8 mouse cellular contexts compared by ENCODE assay signal in the genomic region with DNA sequence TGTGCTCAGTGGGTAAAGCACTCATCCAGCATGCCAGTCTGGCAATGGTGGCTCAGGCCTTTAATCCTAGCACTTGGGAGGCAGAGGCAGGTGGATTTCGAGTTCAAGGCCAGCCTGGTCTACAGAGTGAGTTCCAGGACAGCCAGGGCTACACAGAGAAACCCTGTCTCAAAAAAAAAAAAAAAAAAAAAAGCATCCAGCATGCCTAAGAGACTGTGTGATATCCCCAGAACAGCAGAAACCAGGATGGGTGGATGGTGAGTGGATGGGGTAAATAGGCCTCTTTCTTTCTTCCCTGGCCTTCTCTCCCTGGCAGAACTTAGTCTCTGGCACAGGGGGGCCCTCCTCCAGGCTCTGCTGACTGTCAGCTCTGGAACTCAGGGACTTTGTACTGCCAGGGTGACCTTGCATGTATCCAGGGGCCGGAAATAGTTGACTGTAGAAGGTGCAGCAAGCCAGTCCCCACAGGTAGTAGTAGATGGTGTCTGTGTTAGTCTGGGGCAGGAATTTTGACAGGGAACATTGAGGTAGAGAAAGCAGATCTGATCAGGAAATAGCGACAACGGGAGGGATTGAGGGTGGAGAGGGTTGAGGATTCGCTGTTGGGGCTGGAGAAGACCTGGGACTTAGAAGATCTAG. TPM values are rescaled to one million over a fixed set of nuclear protein-coding genes. Genes with fewer than 3 reads are reported as not detected.
DNase-seq lines count a peak whose midpoint lies in the region; ATAC-seq and TF ChIP-seq lines count a peak whose summit lies in the region.

No protein-coding gene starts in this region.

- H3K27me3 ChIP-seq in heart, adult 2 months (ENCODE audit: control insufficient read depth, insufficient read depth, low read length) = no peaks in the 10 kb centered on the region
- H3K27me3 ChIP-seq in heart, postnatal 0 days (ENCODE audit: control insufficient read depth, insufficient read depth, low read length) = no peaks in the 10 kb centered on the region
- no peaks in the 10 kb centered on the region for H3K27me3 ChIP-seq in limb, embryonic 11.5 days (ENCODE audit: control insufficient read depth, insufficient read depth, low read length)
- no peaks in the 10 kb centered on the region for H3K27me3 ChIP-seq in neural tube, embryonic 15.5 days (replicated peaks)

- no peak for TF ChIP-seq EP300 in heart, adult 2 months (IDR thresholded peaks at IDR 0.05; ENCODE audit: insufficient read depth, low read depth, low read length)
- TF ChIP-seq EP300 in heart, postnatal 0 days (IDR thresholded peaks at IDR 0.05; ENCODE audit: low read depth) = no peak

- peak overlapping the region; percentile 95 for H3K9ac ChIP-seq in heart, adult 2 months (ENCODE audit: low read depth, low read length)
- H3K9ac ChIP-seq in heart, postnatal 0 days (replicated peaks; ENCODE audit: low read depth, low read length) = peak overlapping the region; percentile 86
- H3K9ac ChIP-seq in limb, embryonic 11.5 days (ENCODE audit: low read length) = peak overlapping the region; percentile 60
- H3K9ac ChIP-seq in neural tube, embryonic 15.5 days (replicated peaks) = peak overlapping the region; percentile 59

- TF ChIP-seq POLR2A in heart, adult 2 months (IDR thresholded peaks at IDR 0.05; ENCODE audit: insufficient read depth, low read depth, low read length) = no peak
- TF ChIP-seq POLR2A in bone marrow macrophage, adult 2 months (IDR thresholded peaks at IDR 0.05; ENCODE audit: borderline replicate concordance, low read depth, low read length) = no peak

- peak overlapping the region; percentile 72 for H3K4me3 ChIP-seq in heart, adult 2 months
- peak overlapping the region; percentile 82 for H3K4me3 ChIP-seq in bone marrow macrophage, adult 2 months (ENCODE audit: insufficient read depth, low read length)
- peak overlapping the region; percentile 71 for H3K4me3 ChIP-seq in heart, postnatal 0 days (ENCODE audit: low read depth, low read length)
- peak overlapping the region; percentile 48 for H3K4me3 ChIP-seq in limb, embryonic 11.5 days (ENCODE audit: low read depth, low read length)
- peak overlapping the region; percentile 46 for H3K4me3 ChIP-seq in neural tube, embryonic 15.5 days (replicated peaks)

- H3K4me2 ChIP-seq in heart, postnatal 0 days (ENCODE audit: low read depth, low read length) = peak overlapping the region; percentile 80
- peak overlapping the region; percentile 66 for H3K4me2 ChIP-seq in limb, embryonic 11.5 days (ENCODE audit: low read depth, severe bottlenecking)
- peak overlapping the region; percentile 77 for H3K4me2 ChIP-seq in neural tube, embryonic 15.5 days

- WGBS in heart, adult 2 months = 8% methylated on average over 5 of the region's 5 CpGs
- WGBS in heart, postnatal 0 days = 15% methylated on average over 5 of the region's 5 CpGs
- WGBS in limb, embryonic 11.5 days = 34% methylated on average over 5 of the region's 5 CpGs
- WGBS in neural tube, embryonic 15.5 days = 33% methylated on average over 5 of the region's 5 CpGs

- peak in 1 of 2 experiments; percentile 64 for DNase-seq in heart, adult 2 months
- no peak for DNase-seq in heart, postnatal 36 days
- DNase-seq in heart, postnatal 0 days (ENCODE audit: low spot score) = peak; percentile 44
- no peak for DNase-seq in limb, embryonic 11.5 days (ENCODE audit: low spot score)
- DNase-seq in right cerebral cortex, postnatal 10 days (ENCODE audit: low spot score in 2 of 2) = no peak
- DNase-seq in ovary, postnatal 14 days (ENCODE audit: low spot score) = no peak

- intact Hi-C loops in heart, adult 2 months (cut with DNase I) = loop anchor here (5.0 kb wide), 1 partner anchor 76 kb away; no protein-coding TSS in a partner anchor
- intact Hi-C loops in heart, postnatal 36 days (cut with DNase I) = no loop called here

- H3K79me2 ChIP-seq in heart, adult 2 months (replicated peaks; ENCODE audit: control insufficient read depth, insufficient read depth, low read length) = no peaks in the 10 kb centered on the region; the same call in 1 of the 2 replicates

- peaks cover 21% of the 10 kb centered on the region for H3K4me1 ChIP-seq in heart, adult 2 months (ENCODE audit: control insufficient read depth, insufficient read depth, low read length)
- H3K4me1 ChIP-seq in bone marrow macrophage, adult 2 months (ENCODE audit: control insufficient read depth, insufficient read depth, low read length) = peaks cover 35% of the 10 kb centered on the region
- peaks cover 23% of the 10 kb centered on the region; the same call in 1 of the 2 replicates for H3K4me1 ChIP-seq in heart, postnatal 0 days (ENCODE audit: control insufficient read depth, insufficient read depth)
- H3K4me1 ChIP-seq in limb, embryonic 11.5 days (ENCODE audit: control insufficient read depth, insufficient read depth, low read length) = 0 out of 2 replicates have a peak, but pooled peaks cover 2% of the 10 kb centered on the region
- H3K4me1 ChIP-seq in neural tube, embryonic 15.5 days = peaks cover 22% of the 10 kb centered on the region

- H3K36me3 ChIP-seq in heart, adult 2 months (ENCODE audit: control insufficient read depth, insufficient read depth, low read length) = peaks cover 2% of the 10 kb centered on the region; the same call in 1 of the 2 replicates
- peaks cover 42% of the 10 kb centered on the region for H3K36me3 ChIP-seq in heart, postnatal 0 days (replicated peaks; ENCODE audit: control insufficient read depth, insufficient read depth, low read length)
- peaks cover 8% of the 10 kb centered on the region for H3K36me3 ChIP-seq in limb, embryonic 11.5 days (ENCODE audit: control insufficient read depth, insufficient read depth, low read length)
- no peaks in the 10 kb centered on the region for H3K36me3 ChIP-seq in neural tube, embryonic 15.5 days

- no peaks in the 10 kb centered on the region for H3K9me3 ChIP-seq in heart, postnatal 0 days (replicated peaks; ENCODE audit: control insufficient read depth, low read length)
- H3K9me3 ChIP-seq in limb, embryonic 11.5 days (ENCODE audit: control insufficient read depth, low read length) = no peaks in the 10 kb centered on the region
- no peaks in the 10 kb centered on the region for H3K9me3 ChIP-seq in neural tube, embryonic 15.5 days (replicated peaks)

- no peak for TF ChIP-seq CTCF in heart, adult 2 months (IDR thresholded peaks at IDR 0.05)
- no peak for TF ChIP-seq CTCF in bone marrow macrophage, adult 2 months (IDR thresholded peaks at IDR 0.05; ENCODE audit: low read depth, low read length)
- TF ChIP-seq CTCF in heart, postnatal 0 days (IDR thresholded peaks at IDR 0.05; ENCODE audit: low read depth) = no peak

- peak overlapping the region; percentile 89 for H3K27ac ChIP-seq in heart, adult 2 months
- peak overlapping the region; percentile 66 for H3K27ac ChIP-seq in bone marrow macrophage, adult 2 months (ENCODE audit: insufficient read depth, low read depth, low read length)
- peak overlapping the region; percentile 91 for H3K27ac ChIP-seq in heart, postnatal 0 days (ENCODE audit: low read depth)
- no peak overlapping the region; the same call in 1 of the 2 replicates for H3K27ac ChIP-seq in limb, embryonic 11.5 days (replicated peaks; ENCODE audit: low read depth, low read length)
- peak overlapping the region; percentile 65 for H3K27ac ChIP-seq in neural tube, embryonic 15.5 days (replicated peaks)

- ATAC-seq in heart, postnatal 0 days (ENCODE audit: insufficient read depth, low read depth) = peak; percentile 42
- ATAC-seq in limb, embryonic 11.5 days (ENCODE audit: insufficient number of reproducible peaks, low FRiP score, low TSS enrichment, low read depth) = peak; percentile 11
- ATAC-seq in neural tube, embryonic 15.5 days (ENCODE audit: low FRiP score) = 0 out of 2 replicates have a peak, but pooled peaks have one; percentile 13

RNA-seq across cellular contexts. Expression of gene Ticam1, which starts 0.6 kb away (rescaled TPM):
- 1 to 10 TPM; 8.0 TPM for total RNA-seq in heart, adult 2 months (2021)
- polyA plus RNA-seq in heart, adult 2 months (2012; rRNA removed) = 16.8 and 18.0 TPM in 2 replicates
- 1 to 10 TPM; 8.7 to 8.8 TPM for total RNA-seq in heart, postnatal 36 days (2021)
- polyA plus RNA-seq in bone marrow macrophage, adult 2 months (2012; ENCODE audit: insufficient read depth, insufficient read length, missing spikeins) = 13.5 and 17.6 TPM in 2 replicates
- 12.3 and 13.8 TPM in 2 replicates for total RNA-seq in heart, postnatal 0 days (2014; rRNA removed; ENCODE audit: low replicate concordance)
- polyA plus RNA-seq in heart, postnatal 0 days (2015; fragmentation: Nextera tagmentation; extraction: Ambion mirVana) = 4.4 and 4.6 TPM in 2 replicates
- polyA plus RNA-seq in limb, embryonic 11.5 days (2014; fragmentation: Nextera tagmentation; extraction: Ambion mirVana) = 3.2 and 3.8 TPM in 2 replicates
- polyA plus RNA-seq in neural tube, embryonic 15.5 days (2015; fragmentation: Nextera tagmentation; extraction: Ambion mirVana) = 1.2 and 2.9 TPM in 2 replicates

RNA-seq across cellular contexts. Expression of gene Plin3, which starts 16.7 kb away (rescaled TPM):
- total RNA-seq in heart, adult 2 months (2021) = 100 to 1,000 TPM; 160 to 221 TPM
- 65.6 and 66.2 TPM in 2 replicates for polyA plus RNA-seq in heart, adult 2 months (2012; rRNA removed)
- total RNA-seq in heart, postnatal 36 days (2021) = 100 to 1,000 TPM; 183 to 206 TPM
- polyA plus RNA-seq in bone marrow macrophage, adult 2 months (2012; ENCODE audit: insufficient read depth, insufficient read length, missing spikeins) = 40.4 and 44.1 TPM in 2 replicates
- total RNA-seq in heart, postnatal 0 days (2014; rRNA removed; ENCODE audit: low replicate concordance) = 76.8 and 78.5 TPM in 2 replicates
- 70.9 and 73.0 TPM in 2 replicates for polyA plus RNA-seq in heart, postnatal 0 days (2015; fragmentation: Nextera tagmentation; extraction: Ambion mirVana)
- polyA plus RNA-seq in limb, embryonic 11.5 days (2014; fragmentation: Nextera tagmentation; extraction: Ambion mirVana) = 58.7 and 66.0 TPM in 2 replicates
- polyA plus RNA-seq in neural tube, embryonic 15.5 days (2015; fragmentation: Nextera tagmentation; extraction: Ambion mirVana) = 13.2 and 28.7 TPM in 2 replicates

RNA-seq across cellular contexts. Expression of gene Fem1a, which starts 19.4 kb away (rescaled TPM):
- total RNA-seq in heart, adult 2 months (2021) = 100 to 1,000 TPM; 108 to 124 TPM
- polyA plus RNA-seq in heart, adult 2 months (2012; rRNA removed) = 81.5 and 104 TPM in 2 replicates
- 100 to 1,000 TPM; 106 to 111 TPM for total RNA-seq in heart, postnatal 36 days (2021)
- polyA plus RNA-seq in bone marrow macrophage, adult 2 months (2012; ENCODE audit: insufficient read depth, insufficient read length, missing spikeins) = 8.8 and 10.3 TPM in 2 replicates
- 82.1 and 84.3 TPM in 2 replicates for total RNA-seq in heart, postnatal 0 days (2014; rRNA removed; ENCODE audit: low replicate concordance)
- 29.5 and 37.1 TPM in 2 replicates for polyA plus RNA-seq in heart, postnatal 0 days (2015; fragmentation: Nextera tagmentation; extraction: Ambion mirVana)
- polyA plus RNA-seq in limb, embryonic 11.5 days (2014; fragmentation: Nextera tagmentation; extraction: Ambion mirVana) = 12.5 and 12.8 TPM in 2 replicates
- 16.2 and 16.9 TPM in 2 replicates for polyA plus RNA-seq in neural tube, embryonic 15.5 days (2015; fragmentation: Nextera tagmentation; extraction: Ambion mirVana)

RNA-seq across cellular contexts. Expression of gene Arrdc5, which starts 24.1 kb away (rescaled TPM):
- not detected for total RNA-seq in heart, adult 2 months (2021)
- polyA plus RNA-seq in heart, adult 2 months (2012; rRNA removed) = 0.32 TPM in 1 of 2 replicates, not detected in the other
- not detected for total RNA-seq in heart, postnatal 36 days (2021)
- polyA plus RNA-seq in bone marrow macrophage, adult 2 months (2012; ENCODE audit: insufficient read depth, insufficient read length, missing spikeins) = not detected in 2 replicates
- not detected in 2 replicates for total RNA-seq in heart, postnatal 0 days (2014; rRNA removed; ENCODE audit: low replicate concordance)
- not detected in 2 replicates for polyA plus RNA-seq in heart, postnatal 0 days (2015; fragmentation: Nextera tagmentation; extraction: Ambion mirVana)
- not detected in 2 replicates for polyA plus RNA-seq in limb, embryonic 11.5 days (2014; fragmentation: Nextera tagmentation; extraction: Ambion mirVana)
- 0.34 TPM in 1 of 2 replicates, not detected in the other for polyA plus RNA-seq in neural tube, embryonic 15.5 days (2015; fragmentation: Nextera tagmentation; extraction: Ambion mirVana)

RNA-seq across cellular contexts. Expression of gene Uhrf1, which starts 27.2 kb away (rescaled TPM):
- total RNA-seq in heart, adult 2 months (2021) = 1 to 10 TPM; 2.0 to 2.4 TPM
- polyA plus RNA-seq in heart, adult 2 months (2012; rRNA removed) = 0.85 and 1.2 TPM in 2 replicates
- total RNA-seq in heart, postnatal 36 days (2021) = 1 to 10 TPM; 2.8 to 3.3 TPM
- 23.9 and 29.3 TPM in 2 replicates for polyA plus RNA-seq in bone marrow macrophage, adult 2 months (2012; ENCODE audit: insufficient read depth, insufficient read length, missing spikeins)
- 26.8 and 33.8 TPM in 2 replicates for total RNA-seq in heart, postnatal 0 days (2014; rRNA removed; ENCODE audit: low replicate concordance)
- polyA plus RNA-seq in heart, postnatal 0 days (2015; fragmentation: Nextera tagmentation; extraction: Ambion mirVana) = 13.2 and 14.4 TPM in 2 replicates
- polyA plus RNA-seq in limb, embryonic 11.5 days (2014; fragmentation: Nextera tagmentation; extraction: Ambion mirVana) = 153 and 167 TPM in 2 replicates
- 13.8 and 59.4 TPM in 2 replicates for polyA plus RNA-seq in neural tube, embryonic 15.5 days (2015; fragmentation: Nextera tagmentation; extraction: Ambion mirVana)
